In the genomic region with DNA sequence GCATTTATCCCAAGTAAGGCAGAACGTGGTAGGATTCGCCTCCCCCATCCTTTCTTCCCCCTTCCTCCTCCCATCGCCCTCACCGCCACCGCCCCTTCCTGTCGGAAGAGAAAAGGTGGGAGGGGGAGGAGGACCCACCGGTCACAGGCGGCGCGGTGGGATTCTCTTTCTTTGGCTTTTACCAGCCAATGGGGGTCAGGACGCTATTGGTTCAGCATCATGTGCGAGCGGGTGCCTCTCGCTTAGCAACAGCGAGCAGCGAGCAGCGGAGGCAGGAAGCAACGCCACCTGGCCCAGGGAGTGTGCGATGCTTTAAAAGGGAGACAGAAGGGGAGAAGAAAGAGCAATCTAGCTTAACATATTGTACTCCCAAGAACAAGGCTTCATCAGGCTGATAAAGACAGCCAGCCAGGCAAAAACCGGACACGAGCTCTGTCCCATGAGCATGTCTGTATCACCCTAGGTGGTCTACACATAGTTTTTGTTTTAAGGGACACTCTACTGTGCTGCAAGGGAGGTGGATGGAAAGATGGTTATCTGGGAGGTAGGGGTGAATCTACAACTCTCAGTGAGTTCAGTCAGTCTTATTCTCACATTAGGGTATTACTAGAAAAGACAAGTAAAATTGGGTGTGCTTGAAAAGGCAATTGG, we compare ENCODE assay signal across 8 mouse cellular contexts.
A peak's percentile ranks its signal among the peaks of the same experiment; 100 is the strongest.
DNase-seq lines count a peak whose midpoint lies in the region; ATAC-seq lines count a peak whose summit lies in the region.

No protein-coding gene starts in this region.

- WGBS in embryonic facial prominence, embryonic 11.5 days: under 1% methylated on average over 19 of the region's 21 CpGs
- under 1% methylated on average over 18 of the region's 21 CpGs for WGBS in heart, embryonic 16.5 days
- 2% methylated on average over 21 of the region's 21 CpGs for WGBS in liver, embryonic 13.5 days (ENCODE audit: insufficient replicate concordance)
- WGBS in neural tube, embryonic 12.5 days: under 1% methylated on average over 21 of the region's 21 CpGs

- peak overlapping the region; percentile 30 for H3K4me3 ChIP-seq in embryonic facial prominence, embryonic 11.5 days (ENCODE audit: low read depth, low read length)
- H3K4me3 ChIP-seq in heart, embryonic 16.5 days (ENCODE audit: low read length): peak overlapping the region; percentile 56
- peak overlapping the region; percentile 53 for H3K4me3 ChIP-seq in liver, embryonic 13.5 days (replicated peaks)
- peak overlapping the region; percentile 28 for H3K4me3 ChIP-seq in neural tube, embryonic 12.5 days

- peak overlapping the region; percentile 76 for H3K27ac ChIP-seq in embryonic facial prominence, embryonic 11.5 days (replicated peaks; ENCODE audit: low read depth, low read length)
- H3K27ac ChIP-seq in heart, embryonic 16.5 days (ENCODE audit: low read length): peak overlapping the region; percentile 4; the same call in 1 of the 2 replicates
- H3K27ac ChIP-seq in liver, embryonic 13.5 days: no peak overlapping the region
- peak overlapping the region; percentile 86 for H3K27ac ChIP-seq in neural tube, embryonic 12.5 days

- H3K27me3 ChIP-seq in embryonic facial prominence, embryonic 11.5 days (ENCODE audit: control insufficient read depth, insufficient read depth, low read length): no peaks in the 10 kb centered on the region
- no peaks in the 10 kb centered on the region for H3K27me3 ChIP-seq in heart, embryonic 16.5 days (ENCODE audit: control insufficient read depth, insufficient read depth, low read length)
- H3K27me3 ChIP-seq in liver, embryonic 13.5 days: 0 out of 2 replicates have a peak, but pooled peaks cover 3% of the 10 kb centered on the region
- H3K27me3 ChIP-seq in neural tube, embryonic 12.5 days (replicated peaks): no peaks in the 10 kb centered on the region

- H3K9me3 ChIP-seq in embryonic facial prominence, embryonic 11.5 days (replicated peaks; ENCODE audit: control insufficient read depth, low read length): no peaks in the 10 kb centered on the region
- no peaks in the 10 kb centered on the region for H3K9me3 ChIP-seq in heart, embryonic 16.5 days (replicated peaks; ENCODE audit: control insufficient read depth, low read length)
- no peaks in the 10 kb centered on the region for H3K9me3 ChIP-seq in liver, embryonic 13.5 days (replicated peaks)
- H3K9me3 ChIP-seq in neural tube, embryonic 12.5 days: no peaks in the 10 kb centered on the region

- peaks cover 5% of the 10 kb centered on the region; the same call in 1 of the 2 replicates for H3K4me1 ChIP-seq in embryonic facial prominence, embryonic 11.5 days (ENCODE audit: control insufficient read depth, insufficient read depth, low read length)
- peaks cover 16% of the 10 kb centered on the region for H3K4me1 ChIP-seq in heart, embryonic 16.5 days (ENCODE audit: control insufficient read depth, insufficient read depth, low read length)
- H3K4me1 ChIP-seq in liver, embryonic 13.5 days (replicated peaks): peaks cover 34% of the 10 kb centered on the region
- H3K4me1 ChIP-seq in neural tube, embryonic 12.5 days: peaks cover 31% of the 10 kb centered on the region

- peak overlapping the region; percentile 51 for H3K4me2 ChIP-seq in embryonic facial prominence, embryonic 11.5 days (ENCODE audit: low read depth, low read length)
- H3K4me2 ChIP-seq in heart, embryonic 16.5 days (ENCODE audit: low read depth, low read length): peak overlapping the region; percentile 79
- peak overlapping the region; percentile 74 for H3K4me2 ChIP-seq in liver, embryonic 13.5 days
- peak overlapping the region; percentile 62 for H3K4me2 ChIP-seq in neural tube, embryonic 12.5 days (replicated peaks)

- peak; percentile 79; the same call in 1 of the 2 replicates for ATAC-seq in embryonic facial prominence, embryonic 11.5 days (replicated peaks; ENCODE audit: insufficient number of reproducible peaks, low FRiP score, low TSS enrichment, low read depth)
- peak; percentile 49 for ATAC-seq in heart, embryonic 16.5 days (replicated peaks; ENCODE audit: extremely low read depth, insufficient read depth, low FRiP score)
- no peak for ATAC-seq in liver, embryonic 13.5 days (ENCODE audit: low read depth)
- peak; percentile 88 for ATAC-seq in neural tube, embryonic 12.5 days (ENCODE audit: low FRiP score, low read depth)

- peak; percentile 41 for DNase-seq in ovary, postnatal 36 days (ENCODE audit: low spot score)
- no peak for DNase-seq in ovary, postnatal 14 days (ENCODE audit: low spot score)
- peak; percentile 93 for DNase-seq in embryonic facial prominence, embryonic 11.5 days (ENCODE audit: low spot score)
- peak; percentile 70 for DNase-seq in kidney, postnatal 10 days
- no peak for DNase-seq in liver, embryonic 13.5 days
- DNase-seq in testis, postnatal 10 days (ENCODE audit: low spot score): peak; percentile 53

- H3K9ac ChIP-seq in embryonic facial prominence, embryonic 11.5 days (replicated peaks; ENCODE audit: low read length): peak overlapping the region; percentile 51
- H3K9ac ChIP-seq in heart, embryonic 16.5 days (ENCODE audit: low read length): peak overlapping the region; percentile 63
- peak overlapping the region; percentile 57 for H3K9ac ChIP-seq in liver, embryonic 13.5 days
- H3K9ac ChIP-seq in neural tube, embryonic 12.5 days: peak overlapping the region; percentile 53

- no peaks in the 10 kb centered on the region for H3K36me3 ChIP-seq in embryonic facial prominence, embryonic 11.5 days (replicated peaks; ENCODE audit: control insufficient read depth, insufficient read depth, low read depth, low read length)
- H3K36me3 ChIP-seq in heart, embryonic 16.5 days (ENCODE audit: control insufficient read depth, insufficient read depth): no peaks in the 10 kb centered on the region
- no peaks in the 10 kb centered on the region for H3K36me3 ChIP-seq in liver, embryonic 13.5 days
- H3K36me3 ChIP-seq in neural tube, embryonic 12.5 days: no peaks in the 10 kb centered on the region

Comparison
In these comparisons a context has a peak if more than half of its experiments do, and no peak if none do; other contexts are left out.
1. DNase-seq: peak in ovary, postnatal 36 days (single experiment), embryonic facial prominence, embryonic 11.5 days (single experiment), kidney, postnatal 10 days (single experiment) and testis, postnatal 10 days (single experiment); none in ovary, postnatal 14 days (single experiment) and liver, embryonic 13.5 days (single experiment).
2. Peak in every context shown above with its lines, with median percentiles within 50 percentile points of each other: H3K4me2 ChIP-seq, H3K4me3 ChIP-seq and H3K9ac ChIP-seq.